Mouse (Mus musculus) CH12.LX (cell line): ENCODE measurements around the gene Cic. TPM values are rescaled to one million over a fixed set of nuclear protein-coding genes. Genes with fewer than 3 reads are reported as not detected.
A peak's percentile ranks its signal among the peaks of the same experiment; 100 is the strongest.

Source experiments
- DNase-seq: peaks from one replicate; pipeline ENCODE4 v3.0.0-alpha.2; 2013; ENCODE audit errors: extremely low read depth
- H3K27ac ChIP-seq: 2 replicates; pipeline ENCODE4 v1.5.1; 2012; ENCODE audit warnings: low read depth, mild to moderate bottlenecking, control low read depth, moderate library complexity; ENCODE audit not compliant: insufficient read depth
- H3K27me3 ChIP-seq: replicated peaks from 2 replicates; pipeline ENCODE3; 2012; ENCODE audit warnings: inconsistent platforms
- H3K36me3 ChIP-seq, 2 experiments: replicated peaks in 1 of 2; 2 replicates each; pipeline versions ENCODE3 to v1.6.1; 2012; ENCODE audit warnings: inconsistent platforms in 1 of 2, low read length in 1 of 2, mild to moderate bottlenecking in 1 of 2, mixed read lengths in 1 of 2, moderate library complexity in 1 of 2; ENCODE audit not compliant: control insufficient read depth in 1 of 2, insufficient read depth in 1 of 2
- H3K4me1 ChIP-seq, 2 experiments: 2 replicates each; pipeline ENCODE4 v1.6.1; 2012; ENCODE audit warnings: inconsistent platforms in 1 of 2, moderate library complexity in 1 of 2; ENCODE audit not compliant: insufficient read depth in 2 of 2, control insufficient read depth in 1 of 2
- H3K4me2 ChIP-seq: 2 replicates; pipeline ENCODE4 v1.6.1; 2012; ENCODE audit warnings: low read depth, mild to moderate bottlenecking, control low read depth; ENCODE audit not compliant: poor library complexity, insufficient read depth, severe bottlenecking
- H3K4me3 ChIP-seq, 3 experiments: fragments of 150-350 bp in 1 of 3; sonication (generic) in 1 of 3; replicated peaks in 1 of 3; 2 replicates each; pipeline versions ENCODE3 to v1.5.1; 2011 to 2012; ENCODE audit warnings: low read depth in 2 of 3, low read length in 2 of 3, mild to moderate bottlenecking in 2 of 3, moderate library complexity in 2 of 3, control low read depth in 1 of 3, improper control_type of control experiment in 1 of 3, inconsistent platforms in 1 of 3, mixed read lengths in 1 of 3; ENCODE audit not compliant: poor library complexity in 1 of 3
- H3K79me2 ChIP-seq: replicated peaks from 2 replicates; pipeline ENCODE4 v1.6.1; 2012; ENCODE audit warnings: mild to moderate bottlenecking, moderate library complexity; ENCODE audit not compliant: control insufficient read depth, poor library complexity, insufficient read depth, severe bottlenecking; ENCODE audit errors: extremely low read depth
- H3K9ac ChIP-seq: 2 replicates; pipeline ENCODE4 v1.6.1; 2012; ENCODE audit warnings: low read depth, mild to moderate bottlenecking, control low read depth, moderate library complexity; ENCODE audit not compliant: insufficient read depth
- H3K9me3 ChIP-seq: replicated peaks from 2 replicates; pipeline ENCODE3; 2012; ENCODE audit warnings: low read length, inconsistent platforms, mixed read lengths
- CHD1 ChIP-seq: IDR thresholded peaks from 2 replicates; pipeline ENCODE4 v1.6.1; 2012; ENCODE audit warnings: low read depth, low read length, improper control_type of control experiment, inconsistent platforms
- CTCF ChIP-seq, 2 experiments: IDR thresholded peaks in 1 of 2; conservative IDR thresholded peaks in 1 of 2; 2 replicates each; pipeline ENCODE4 v1.5.1; 2011 to 2012; ENCODE audit warnings: low read depth in 2 of 2, low read length in 2 of 2, improper control_type of control experiment in 1 of 2, inconsistent platforms in 1 of 2, mild to moderate bottlenecking in 1 of 2, moderate library complexity in 1 of 2
- E2F4 ChIP-seq: IDR thresholded peaks from 2 replicates; pipeline ENCODE4 v1.6.1; 2011; ENCODE audit warnings: low read depth, low read length, improper control_type of control experiment; ENCODE audit not compliant: insufficient replicate concordance
- ETS1 ChIP-seq: conservative IDR thresholded peaks from 2 replicates; pipeline ENCODE4 v1.6.1; 2012; ENCODE audit warnings: low read depth, mild to moderate bottlenecking, inconsistent platforms, low read length, improper control_type of control experiment, moderate library complexity
- IRF4 ChIP-seq: IDR thresholded peaks from 2 replicates; pipeline ENCODE4 v1.6.1; 2014; ENCODE audit warnings: low read depth, mild to moderate bottlenecking, inconsistent platforms, low read length, improper control_type of control experiment
- JUN ChIP-seq: IDR thresholded peaks from 2 replicates; pipeline ENCODE4 v1.6.1; 2011; ENCODE audit warnings: low read depth, mild to moderate bottlenecking, low read length, improper control_type of control experiment, moderate library complexity; ENCODE audit not compliant: insufficient read depth
- MAFK ChIP-seq: IDR thresholded peaks from 2 replicates; pipeline ENCODE4 v1.6.1; 2011; ENCODE audit warnings: low read length, improper control_type of control experiment; ENCODE audit not compliant: insufficient replicate concordance
- MAZ ChIP-seq: IDR thresholded peaks from 2 replicates; pipeline ENCODE4 v1.6.1; 2012; ENCODE audit warnings: low read depth, mild to moderate bottlenecking, inconsistent platforms, low read length, improper control_type of control experiment, moderate library complexity
- MEF2A ChIP-seq: IDR thresholded peaks from 2 replicates; pipeline ENCODE4 v1.6.1; 2014; ENCODE audit warnings: low read depth, mild to moderate bottlenecking, inconsistent platforms, low read length, improper control_type of control experiment, borderline replicate concordance
- MXI1 ChIP-seq: IDR thresholded peaks from 2 replicates; pipeline ENCODE4 v1.6.1; 2011; ENCODE audit warnings: mild to moderate bottlenecking, low read depth, low read length, improper control_type of control experiment
- MYC ChIP-seq: IDR thresholded peaks from 2 replicates; pipeline ENCODE4 v1.6.1; 2011; ENCODE audit warnings: low read depth, mild to moderate bottlenecking, improper control_type of control experiment, low read length
- PAX5 ChIP-seq: IDR thresholded peaks from 2 replicates; pipeline ENCODE4 v1.6.1; 2012; ENCODE audit warnings: low read length, inconsistent platforms, mixed read lengths
- POLR2A ChIP-seq: IDR thresholded peaks from 2 replicates; pipeline ENCODE4 v1.6.1; 2011; ENCODE audit warnings: low read depth, mild to moderate bottlenecking, improper control_type of control experiment, low read length
- POLR2AphosphoS2 ChIP-seq: IDR thresholded peaks from 2 replicates; pipeline ENCODE4 v1.6.1; 2011; ENCODE audit warnings: low read depth, low read length, improper control_type of control experiment
- RCOR1 ChIP-seq: conservative IDR thresholded peaks from 2 replicates; pipeline ENCODE4 v1.6.1; 2012; ENCODE audit warnings: low read depth, mild to moderate bottlenecking, inconsistent platforms, low read length, improper control_type of control experiment
- TCF12 ChIP-seq: IDR thresholded peaks from 2 replicates; pipeline ENCODE4 v1.6.1; 2014; ENCODE audit warnings: low read depth, mild to moderate bottlenecking, inconsistent platforms, low read length, improper control_type of control experiment
- UBTF ChIP-seq: IDR thresholded peaks from 2 replicates; pipeline ENCODE4 v1.6.1; 2012; ENCODE audit warnings: low read depth, mild to moderate bottlenecking, inconsistent platforms, low read length, improper control_type of control experiment, moderate library complexity
- USF1 ChIP-seq: IDR thresholded peaks from 2 replicates; pipeline ENCODE4 v1.6.1; 2014; ENCODE audit warnings: low read depth, mild to moderate bottlenecking, inconsistent platforms, low read length, improper control_type of control experiment
- USF2 ChIP-seq: conservative IDR thresholded peaks from 2 replicates; pipeline ENCODE4 v1.6.1; 2011; ENCODE audit warnings: low read depth, low read length, improper control_type of control experiment
- ZC3H11A ChIP-seq: IDR thresholded peaks from 2 replicates; pipeline ENCODE4 v1.6.1; 2012; ENCODE audit warnings: low read depth, mild to moderate bottlenecking, inconsistent platforms, low read length, improper control_type of control experiment
- ZKSCAN1 ChIP-seq: IDR thresholded peaks from 2 replicates; pipeline ENCODE4 v1.6.1; 2012; ENCODE audit warnings: low read depth, inconsistent platforms, low read length, improper control_type of control experiment, borderline replicate concordance
- ZMIZ1 ChIP-seq: IDR thresholded peaks from 2 replicates; pipeline ENCODE4 v1.6.1; 2012; ENCODE audit warnings: low read depth, mild to moderate bottlenecking, inconsistent platforms, low read length, improper control_type of control experiment
- dilution Hi-C: fragments of 300-500 bp; cut with MboI; formaldehyde crosslinking; loops from 2 replicates; pipeline ENCODE4 v1.14.3; 2020; ENCODE audit warnings: low sequenced_read_pairs; ENCODE audit not compliant: extremely low pct_unique_long_range_greater_than_20kb, extremely low pct_ligation_motif_present
- in situ Hi-C: fragments of 300-500 bp; cut with MboI; formaldehyde crosslinking; loops from 3 replicates; pipeline ENCODE4 v1.14.3; 2019; ENCODE audit warnings: low sequenced_read_pairs, low pct_ligation_motif_present, low pct_unique_long_range_greater_than_20kb, mixed read lengths
- polyA plus RNA-seq: library from polyadenylated mRNA; unstranded; fragments of >175 nt; gene quantifications from 2 replicates; pipeline ENCODE4 v1.2.1, GENCODE M21; 2012; ENCODE audit warnings: low read depth; ENCODE audit not compliant: insufficient read length
- total RNA-seq, 2 experiments: library from RNA; depleted of rRNA; stranded (reverse); fragments of 300-350 nt in 1 of 2; fragments of >200 nt in 1 of 2; gene quantifications; 2 replicates each; pipeline ENCODE4 v1.2.3; 2012 to 2014

Gene Cic
- total and polyA plus RNA-seq, 3 experiments = 2.5 to 34.5 (median 21.7) TPM

DNA sequence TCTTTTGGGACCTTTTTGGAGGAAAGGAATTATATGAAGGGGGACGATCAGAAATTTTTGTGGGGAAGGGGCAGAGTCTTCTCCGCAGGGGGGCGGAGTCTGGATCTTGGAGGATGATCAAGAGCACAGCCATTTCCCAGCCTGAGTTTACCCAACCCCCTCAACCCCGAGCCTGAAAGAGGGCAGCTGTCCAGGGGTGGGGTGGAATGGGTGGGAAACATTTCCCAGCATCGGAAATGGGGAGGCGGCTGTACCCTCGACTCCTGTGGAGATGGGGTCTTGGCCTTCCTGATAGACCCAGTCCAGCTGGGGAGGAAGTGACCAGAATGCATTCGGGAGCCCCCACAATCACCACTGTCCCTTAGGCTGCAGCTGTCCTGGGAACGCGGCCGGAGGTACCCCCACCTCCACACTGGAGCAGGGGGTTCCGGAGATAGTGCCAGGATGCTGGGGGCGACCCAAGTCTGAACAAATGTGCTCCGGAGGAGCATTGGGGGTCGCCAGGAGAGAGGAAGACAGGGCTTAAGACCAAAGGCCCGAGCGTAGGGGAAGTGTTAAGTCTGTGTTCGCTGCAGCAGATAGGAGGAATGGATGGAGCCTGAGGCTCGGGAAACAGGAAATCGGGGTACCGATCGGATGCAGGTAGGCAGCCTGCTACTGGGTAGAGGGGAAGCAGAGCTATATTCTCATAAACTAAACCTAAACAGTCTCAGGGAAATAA is 16.3 kb upstream of the Cic start:
- H3K4me3 ChIP-seq = peak overlapping the region in 2 of 3 experiments; percentile 34 to 42
- no peak for TF ChIP-seq ZKSCAN1
- TF ChIP-seq ZMIZ1 = no peak
- no peak for TF ChIP-seq MYC
- no peak for TF ChIP-seq IRF4
- TF ChIP-seq USF1 = no peak
- TF ChIP-seq MAFK = no peak
- TF ChIP-seq TCF12 = no peak
- no peak for TF ChIP-seq MXI1
- in situ Hi-C loops = no loop called here
- H3K9me3 ChIP-seq = no peaks in the 10 kb centered on the region
- peak overlapping the region; percentile 77 for H3K4me2 ChIP-seq
- no peak overlapping the region for H3K27ac ChIP-seq
- peak overlapping the region; percentile 52 for H3K9ac ChIP-seq
- H3K4me1 ChIP-seq = peaks cover 5 to 31% of the 10 kb centered on the region in 2 experiments; a peak in 3 of 4 replicates
- no peak for DNase-seq
- H3K27me3 ChIP-seq = peaks cover 4% of the 10 kb centered on the region
- H3K36me3 ChIP-seq = peaks cover 0 to 7% of the 10 kb centered on the region in 2 experiments
- dilution Hi-C loops = no loop called here
- peaks cover 17% of the 10 kb centered on the region for H3K79me2 ChIP-seq

GRCm38 (mm10) chr7:25251822-25252221 is 15.7 kb upstream of the Cic start:
- H3K4me2 ChIP-seq = no peak overlapping the region
- TF ChIP-seq CHD1 = no peak
- TF ChIP-seq USF2 = no peak
- no peak for TF ChIP-seq PAX5
- TF ChIP-seq MEF2A = no peak
- no peak for TF ChIP-seq UBTF
- no peak for TF ChIP-seq POLR2AphosphoS2
- no peak for TF ChIP-seq E2F4
- no peak for TF ChIP-seq USF1
- TF ChIP-seq ZC3H11A = no peak
- no peak for TF ChIP-seq RCOR1
- TF ChIP-seq CTCF (conservative IDR thresholded peaks at IDR 0.05 in 1 of 2, IDR thresholded peaks at IDR 0.05 in 1 of 2; ENCODE audit: low read depth in 2 of 2, low read length in 2 of 2) = no peak
- no peak for TF ChIP-seq JUN
- TF ChIP-seq POLR2A = no peak
- TF ChIP-seq MXI1 = no peak
- no peak for TF ChIP-seq MYC
- TF ChIP-seq MAZ = no peak
- TF ChIP-seq ETS1 = no peak
- H3K27ac ChIP-seq = no peak overlapping the region
- H3K4me3 ChIP-seq = no peak overlapping the region
- DNase-seq = no peak
- no peak overlapping the region for H3K9ac ChIP-seq
- peaks cover 4% of the 10 kb centered on the region for H3K27me3 ChIP-seq
- peaks cover 17% of the 10 kb centered on the region for H3K79me2 ChIP-seq
- H3K4me1 ChIP-seq = peaks cover 5 to 27% of the 10 kb centered on the region in 2 experiments; a peak in 3 of 4 replicates
- no peaks in the 10 kb centered on the region for H3K9me3 ChIP-seq
- peaks cover 0 to 1% of the 10 kb centered on the region in 2 experiments for H3K36me3 ChIP-seq
- in situ Hi-C loops = no loop called here
- dilution Hi-C loops = no loop called here
